ENCODE assay signal across 16 mouse cellular contexts in the genomic region with DNA sequence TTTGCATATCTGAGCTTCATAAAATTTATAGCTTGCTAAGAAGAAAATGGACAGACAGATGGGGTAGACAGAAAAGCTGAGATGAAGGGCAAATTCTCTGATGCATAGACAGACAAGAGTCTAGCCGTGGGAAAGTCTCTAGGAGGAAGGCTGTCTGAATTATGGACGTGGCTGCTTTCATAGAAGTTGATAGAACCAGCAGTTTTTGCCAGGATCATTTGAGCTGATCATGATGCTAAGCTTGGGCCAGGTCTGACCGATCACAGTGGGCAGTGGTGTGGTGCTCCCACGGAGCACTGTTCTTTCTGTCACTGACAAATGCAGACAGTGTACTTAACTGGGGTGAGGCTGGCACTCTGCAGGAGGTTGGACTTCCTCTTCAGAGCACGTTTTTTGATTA.
"Had no signal": no experiment of that assay in that cellular context is flagged by ENCODE, and none has a peak within 500 bp of the region (broad histone marks: within the 10 kb centered on the region; RNA-seq: fewer than 3 reads in every experiment).

No protein-coding gene starts in this region.

- H3K4me3 ChIP-seq: midbrain, embryonic 10.5 days; midbrain, embryonic 13.5 days; myocyte had no signal

- DNase-seq: lung, adult 18-20 months; lung, embryonic 14.5 days; lung, postnatal 10 days; lung, postnatal 4 days; retina, postnatal 1 day; right cerebral cortex, adult 18-20 months; right cerebral cortex, postnatal 25 days; right cerebral cortex, postnatal 4 days; spleen, adult 18-20 months; thymus, adult 18-20 months; thymus, postnatal 14 days; thymus, postnatal 36 days had no signal

- H3K27me3 ChIP-seq: midbrain, embryonic 13.5 days had no signal

- H3K9ac ChIP-seq: lung, embryonic 14.5 days; midbrain, embryonic 13.5 days had no signal

- H3K9me3 ChIP-seq: midbrain, embryonic 10.5 days; midbrain, embryonic 13.5 days had no signal

- ATAC-seq: midbrain, embryonic 13.5 days; midbrain, embryonic 16.5 days had no signal

- H3K4me1 ChIP-seq: midbrain, embryonic 13.5 days had no signal

- H3K4me2 ChIP-seq: lung, embryonic 14.5 days; midbrain, embryonic 13.5 days had no signal

- H3K27ac ChIP-seq: midbrain, embryonic 10.5 days; midbrain, embryonic 13.5 days had no signal
